Mouse (Mus musculus) embryonic facial prominence, embryonic 14.5 days (tissue): Measurements from ENCODE around the gene Rnf157. TPM values are rescaled to one million over a fixed set of nuclear protein-coding genes. Genes with fewer than 3 reads are reported as not detected.

Experiments
- ATAC-seq: fragments of 200-750 bp; cut with Nextera tagmentation; 2 replicates; pipeline ENCODE4 v1.8.0; 2017; ENCODE audit warnings: low read depth, moderate number of reproducible peaks, moderate TSS enrichment
- DNase-seq: peaks from one replicate; pipeline ENCODE4 v3.0.0-alpha.2; 2015; ENCODE audit warnings: low spot score
- H3K27ac ChIP-seq: fragments of 300-500 bp; sonication (generic); replicated peaks from 2 replicates; pipeline ENCODE4 v1.5.1; 2014; ENCODE audit warnings: low read depth, mild to moderate bottlenecking, low read length, moderate library complexity
- H3K27me3 ChIP-seq: fragments of 300-500 bp; sonication (generic); replicated peaks from 2 replicates; pipeline ENCODE4 v1.6.1; 2014; ENCODE audit warnings: low read length; ENCODE audit not compliant: control insufficient read depth, insufficient read depth
- H3K36me3 ChIP-seq: fragments of 300-500 bp; sonication (generic); 2 replicates; pipeline ENCODE4 v1.6.1; 2014; ENCODE audit warnings: low read length, mixed read lengths; ENCODE audit not compliant: control insufficient read depth, insufficient read depth
- H3K4me1 ChIP-seq: fragments of 300-500 bp; sonication (generic); 2 replicates; pipeline ENCODE4 v1.6.1; 2014; ENCODE audit warnings: antibody characterized with exemption, low read length; ENCODE audit not compliant: control insufficient read depth, insufficient read depth
- H3K4me2 ChIP-seq: fragments of 300-500 bp; sonication (generic); 2 replicates; pipeline ENCODE4 v1.6.1; 2014; ENCODE audit warnings: low read depth, mild to moderate bottlenecking, low read length, moderate library complexity, mixed read lengths
- H3K4me3 ChIP-seq: fragments of 300-500 bp; sonication (generic); 2 replicates; pipeline ENCODE4 v1.5.1; 2014; ENCODE audit warnings: low read depth, mild to moderate bottlenecking, low read length
- H3K9ac ChIP-seq: fragments of 300-500 bp; sonication (generic); 2 replicates; pipeline ENCODE4 v1.6.1; 2014; ENCODE audit warnings: low read depth, mild to moderate bottlenecking, low read length, moderate library complexity, mixed read lengths
- H3K9me3 ChIP-seq: fragments of 300-500 bp; sonication (generic); 2 replicates; pipeline ENCODE4 v1.6.1; 2016; ENCODE audit warnings: low read length; ENCODE audit not compliant: control insufficient read depth
- WGBS: fragments of 180-500 bp; shearing (Covaris S2); extraction: QIAGEN DNeasy Blood & Tissue Kit; methylation state at CpG from one replicate; pipeline ENCODE4 v1.1.7; 2014; 5-methylcytosine and 5-hydroxymethylcytosine counted together
- polyA plus RNA-seq: library from polyadenylated mRNA; unstranded; fragments of >200 nt; fragmentation: Nextera tagmentation; extraction: Ambion mirVana; gene quantifications from 2 replicates; pipeline ENCODE4 v1.2.1, GENCODE M21; 2014

Gene Rnf157
- 17.7 and 18.2 TPM in 2 replicates for polyA plus RNA-seq

DNA sequence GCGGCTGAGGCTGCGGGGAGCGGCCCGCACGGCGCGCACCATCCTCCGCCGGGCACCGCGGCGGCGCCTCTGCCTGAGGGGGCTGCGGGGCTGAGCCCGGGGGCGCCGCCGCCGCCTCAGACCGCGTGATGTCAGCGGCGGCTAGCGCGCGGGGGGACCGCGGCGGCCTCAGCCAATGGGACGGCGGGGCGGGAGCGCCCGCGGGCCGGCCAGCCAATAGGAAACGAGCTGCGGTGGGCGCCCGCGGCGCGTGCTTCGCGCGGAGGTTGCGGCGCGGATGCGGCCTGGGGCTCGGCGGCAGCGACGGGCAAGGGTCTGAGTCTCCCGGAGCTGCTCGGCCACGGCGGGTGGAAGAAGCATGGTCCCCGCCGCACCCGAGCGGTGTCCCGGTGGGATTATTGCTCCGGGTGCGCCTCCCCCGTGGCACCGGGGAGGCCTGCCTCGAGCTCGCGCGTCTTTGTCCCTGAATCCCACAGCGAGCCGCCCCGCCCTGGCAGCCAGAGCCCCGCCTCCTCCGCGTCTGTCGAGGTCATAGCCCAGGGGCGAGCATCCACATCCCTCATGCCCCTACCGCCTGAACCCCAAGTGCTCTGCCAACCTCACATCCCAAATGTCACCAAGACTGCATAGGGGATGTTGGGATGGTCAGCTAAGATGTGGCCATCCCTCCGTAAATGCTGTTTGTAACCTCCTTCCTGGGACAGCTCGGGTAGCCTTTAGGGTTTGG is at the start of gene Rnf157:
Rnf157 (minus strand) TSS at position 129 of the 727 bp plus-strand sequence.
- peak within 1 kb of the TSS; percentile 79 for H3K4me3 ChIP-seq
- ATAC-seq (peak; percentile 94), DNase-seq (peak; percentile 91)
- no peaks in the 10 kb centered on the region for H3K9me3 ChIP-seq
- H3K4me2 ChIP-seq = peak within 1 kb of the TSS; percentile 99
- 0 out of 2 replicates have a peak, but pooled peaks cover 3% of the 10 kb centered on the region for H3K27me3 ChIP-seq
- no peaks in the 10 kb centered on the region for H3K36me3 ChIP-seq
- peak within 1 kb of the TSS; percentile 86 for H3K9ac ChIP-seq
- WGBS = 9% methylated on average over 13 of the region's 82 CpGs
- peak within 1 kb of the TSS; percentile 71 for H3K27ac ChIP-seq
- peaks cover 21% of the 10 kb centered on the region for H3K4me1 ChIP-seq

DNA sequence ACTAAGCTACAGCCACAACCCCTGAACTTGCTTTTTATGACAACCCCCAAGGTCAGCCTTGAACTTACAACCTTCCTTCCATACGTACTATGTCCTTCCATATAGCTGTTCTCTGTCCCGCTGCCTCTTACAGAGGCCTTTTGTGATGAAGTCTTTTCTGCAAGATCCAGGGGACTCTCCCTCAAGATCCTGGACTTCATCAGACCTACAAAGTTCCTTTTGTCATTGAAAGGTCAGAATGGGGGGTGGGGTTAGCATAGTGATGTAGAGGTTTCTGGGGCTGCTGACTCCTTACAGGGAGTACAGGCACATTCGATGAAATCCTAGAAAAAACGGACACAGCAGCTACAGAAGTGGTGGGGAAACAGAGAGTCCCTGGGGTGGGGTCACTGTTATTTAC is 47.0 kb upstream of the Rnf157 start:
- Histone ChIP-seq H3K36me3 (no peaks in the 10 kb centered on the region), H3K9me3 (no peaks in the 10 kb centered on the region), H3K27ac (no peak overlapping the region), H3K4me1 (no peaks in the 10 kb centered on the region), H3K4me3 (no peak overlapping the region), H3K27me3 (no peaks in the 10 kb centered on the region), H3K4me2 (no peak overlapping the region), H3K9ac (no peak overlapping the region)
- WGBS = 37% methylated on average over 4 of the region's 4 CpGs
- no peak for DNase-seq
- ATAC-seq = no peak

DNA sequence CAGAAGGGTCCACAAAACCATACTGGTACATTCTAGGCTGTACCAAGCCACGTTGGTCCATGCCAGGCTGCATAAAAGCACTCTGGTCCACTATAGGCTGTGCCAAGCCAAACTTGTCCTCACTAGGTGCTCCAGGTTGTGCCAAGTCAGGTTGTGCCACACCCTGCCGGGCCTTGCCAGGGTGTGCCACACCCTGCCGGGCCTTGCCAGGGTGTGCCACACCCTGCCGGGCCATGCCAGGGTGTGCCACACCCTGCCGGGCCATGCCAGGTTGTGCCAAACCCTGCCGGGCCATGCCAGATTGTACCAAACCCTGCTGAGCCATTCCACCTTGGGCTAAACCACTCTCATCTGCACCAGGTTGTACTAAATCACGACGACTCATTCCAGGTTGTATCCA is 43.4 kb upstream of the Rnf157 start:
- 80% methylated on average over 6 of the region's 8 CpGs for WGBS
- Histone ChIP-seq H3K4me1 (no peaks in the 10 kb centered on the region), H3K9ac (no peak overlapping the region), H3K36me3 (no peaks in the 10 kb centered on the region), H3K9me3 (no peaks in the 10 kb centered on the region), H3K27ac (no peak overlapping the region), H3K27me3 (no peaks in the 10 kb centered on the region), H3K4me2 (no peak overlapping the region), H3K4me3 (no peak overlapping the region)
- DNase-seq = no peak
- no peak for ATAC-seq

- 0 out of 2 replicates have a peak, but pooled peaks cover 8% of the 10 kb centered on the region for H3K9me3 ChIP-seq
Measured at GRCm38 (mm10) chr11:116453889-116454288, 41.1 kb upstream of the Rnf157 start.

GRCm38 (mm10) chr11:116449341-116449740 is 36.5 kb upstream of the Rnf157 start:
- H3K4me3 ChIP-seq = no peak overlapping the region
- peaks cover 12% of the 10 kb centered on the region for H3K27me3 ChIP-seq
- H3K27ac ChIP-seq = no peak overlapping the region
- no peak overlapping the region for H3K4me2 ChIP-seq
- H3K9ac ChIP-seq = no peak overlapping the region
- no peaks in the 10 kb centered on the region for H3K4me1 ChIP-seq
- ATAC-seq = no peak
- WGBS = 93% methylated on average over 3 of the region's 3 CpGs
- H3K9me3 ChIP-seq = 0 out of 2 replicates have a peak, but pooled peaks cover 8% of the 10 kb centered on the region
- DNase-seq = no peak
- no peaks in the 10 kb centered on the region for H3K36me3 ChIP-seq

More at GRCm38 (mm10) chr11:116453889-116454288, 41.1 kb upstream of the Rnf157 start:
- Histone ChIP-seq H3K4me3 (no peak overlapping the region), H3K36me3 (no peaks in the 10 kb centered on the region), H3K4me1 (no peaks in the 10 kb centered on the region), H3K9ac (no peak overlapping the region), H3K27ac (no peak overlapping the region), H3K4me2 (no peak overlapping the region), H3K27me3 (no peaks in the 10 kb centered on the region)
- DNase-seq (no peak), ATAC-seq (no peak)
- WGBS = 94% methylated on average over 9 of the region's 10 CpGs

- peaks cover 12% of the 10 kb centered on the region for H3K27me3 ChIP-seq
- H3K36me3 ChIP-seq = no peaks in the 10 kb centered on the region
- no peaks in the 10 kb centered on the region for H3K4me1 ChIP-seq
- H3K4me2 ChIP-seq = no peak overlapping the region
- no peak overlapping the region for H3K27ac ChIP-seq
- ATAC-seq (no peak), DNase-seq (no peak)
- H3K9me3 ChIP-seq = 0 out of 2 replicates have a peak, but pooled peaks cover 8% of the 10 kb centered on the region
- WGBS = 66% methylated on average over 5 of the region's 5 CpGs
- no peak overlapping the region for H3K4me3 ChIP-seq
- no peak overlapping the region for H3K9ac ChIP-seq
Measured at GRCm38 (mm10) chr11:116447822-116448221, 35.0 kb upstream of the Rnf157 start.

GRCm38 (mm10) chr11:116446308-116446887 is 33.6 kb upstream of the Rnf157 start:
- no peak for DNase-seq
- H3K27ac ChIP-seq = no peak overlapping the region
- 0 out of 2 replicates have a peak, but pooled peaks cover 8% of the 10 kb centered on the region for H3K9me3 ChIP-seq
- no peak overlapping the region for H3K9ac ChIP-seq
- ATAC-seq = peak; percentile 11; the same call in 1 of the 2 replicates
- peak overlapping the region; percentile 18; the same call in 1 of the 2 replicates for H3K4me2 ChIP-seq
- no peaks in the 10 kb centered on the region for H3K4me1 ChIP-seq
- peaks cover 12% of the 10 kb centered on the region for H3K27me3 ChIP-seq
- no peaks in the 10 kb centered on the region for H3K36me3 ChIP-seq
- WGBS = 13% methylated on average over 14 of the region's 19 CpGs
- H3K4me3 ChIP-seq = no peak overlapping the region

GRCm38 (mm10) chr11:116445596-116446307 is 32.9 kb upstream of the Rnf157 start:
- peak; percentile 82 for ATAC-seq
- H3K9me3 ChIP-seq = 0 out of 2 replicates have a peak, but pooled peaks cover 6% of the 10 kb centered on the region
- H3K4me3 ChIP-seq = no peak overlapping the region
- H3K27me3 ChIP-seq = peaks cover 12% of the 10 kb centered on the region
- no peaks in the 10 kb centered on the region for H3K4me1 ChIP-seq
- no peak overlapping the region for H3K9ac ChIP-seq
- H3K27ac ChIP-seq = no peak overlapping the region
- WGBS = 30% methylated on average over 15 of the region's 16 CpGs
- no peak overlapping the region for H3K4me2 ChIP-seq
- peak; percentile 94 for DNase-seq
- no peaks in the 10 kb centered on the region for H3K36me3 ChIP-seq
